Mouse (Mus musculus) CH12.LX (cell line): Measurements from ENCODE around the gene Jpt2. TPM values are rescaled to one million over a fixed set of nuclear protein-coding genes. Genes with fewer than 3 reads are reported as not detected.
A peak's percentile ranks its signal among the peaks of the same experiment; 100 is the strongest.

ENCODE experiments used
- DNase-seq: peaks from one replicate; pipeline ENCODE4 v3.0.0-alpha.2; 2013; ENCODE audit errors: extremely low read depth
- H3K27ac ChIP-seq: 2 replicates; pipeline ENCODE4 v1.5.1; 2012; ENCODE audit warnings: low read depth, mild to moderate bottlenecking, control low read depth, moderate library complexity; ENCODE audit not compliant: insufficient read depth
- H3K27me3 ChIP-seq: replicated peaks from 2 replicates; pipeline ENCODE3; 2012; ENCODE audit warnings: inconsistent platforms
- H3K36me3 ChIP-seq, 2 experiments: replicated peaks in 1 of 2; 2 replicates each; pipeline versions ENCODE3 to v1.6.1; 2012; ENCODE audit warnings: inconsistent platforms in 1 of 2, low read length in 1 of 2, mild to moderate bottlenecking in 1 of 2, mixed read lengths in 1 of 2, moderate library complexity in 1 of 2; ENCODE audit not compliant: control insufficient read depth in 1 of 2, insufficient read depth in 1 of 2
- H3K4me1 ChIP-seq, 2 experiments: 2 replicates each; pipeline ENCODE4 v1.6.1; 2012; ENCODE audit warnings: inconsistent platforms in 1 of 2, moderate library complexity in 1 of 2; ENCODE audit not compliant: insufficient read depth in 2 of 2, control insufficient read depth in 1 of 2
- H3K4me2 ChIP-seq: 2 replicates; pipeline ENCODE4 v1.6.1; 2012; ENCODE audit warnings: low read depth, mild to moderate bottlenecking, control low read depth; ENCODE audit not compliant: poor library complexity, insufficient read depth, severe bottlenecking
- H3K4me3 ChIP-seq, 3 experiments: fragments of 150-350 bp in 1 of 3; sonication (generic) in 1 of 3; replicated peaks in 1 of 3; 2 replicates each; pipeline versions ENCODE3 to v1.5.1; 2011 to 2012; ENCODE audit warnings: low read depth in 2 of 3, low read length in 2 of 3, mild to moderate bottlenecking in 2 of 3, moderate library complexity in 2 of 3, control low read depth in 1 of 3, improper control_type of control experiment in 1 of 3, inconsistent platforms in 1 of 3, mixed read lengths in 1 of 3; ENCODE audit not compliant: poor library complexity in 1 of 3
- H3K79me2 ChIP-seq: replicated peaks from 2 replicates; pipeline ENCODE4 v1.6.1; 2012; ENCODE audit warnings: mild to moderate bottlenecking, moderate library complexity; ENCODE audit not compliant: control insufficient read depth, poor library complexity, insufficient read depth, severe bottlenecking; ENCODE audit errors: extremely low read depth
- H3K9ac ChIP-seq: 2 replicates; pipeline ENCODE4 v1.6.1; 2012; ENCODE audit warnings: low read depth, mild to moderate bottlenecking, control low read depth, moderate library complexity; ENCODE audit not compliant: insufficient read depth
- H3K9me3 ChIP-seq: replicated peaks from 2 replicates; pipeline ENCODE3; 2012; ENCODE audit warnings: low read length, inconsistent platforms, mixed read lengths
- BHLHE40 ChIP-seq: IDR thresholded peaks from 2 replicates; pipeline ENCODE4 v1.6.1; 2011; ENCODE audit warnings: mild to moderate bottlenecking, low read depth, low read length, improper control_type of control experiment
- ELF1 ChIP-seq: IDR thresholded peaks from 2 replicates; pipeline ENCODE4 v1.6.1; 2014; ENCODE audit warnings: low read depth, mild to moderate bottlenecking, inconsistent platforms, low read length, improper control_type of control experiment
- ETS1 ChIP-seq: conservative IDR thresholded peaks from 2 replicates; pipeline ENCODE4 v1.6.1; 2012; ENCODE audit warnings: low read depth, mild to moderate bottlenecking, inconsistent platforms, low read length, improper control_type of control experiment, moderate library complexity
- GABPA ChIP-seq: IDR thresholded peaks from 2 replicates; pipeline ENCODE4 v1.6.1; 2012; ENCODE audit warnings: low read depth, low read length, improper control_type of control experiment, inconsistent platforms; ENCODE audit not compliant: insufficient replicate concordance
- HCFC1 ChIP-seq: IDR thresholded peaks from 2 replicates; pipeline ENCODE4 v1.6.1; 2012; ENCODE audit warnings: low read depth, mild to moderate bottlenecking, inconsistent platforms, low read length, improper control_type of control experiment
- IRF4 ChIP-seq: IDR thresholded peaks from 2 replicates; pipeline ENCODE4 v1.6.1; 2014; ENCODE audit warnings: low read depth, mild to moderate bottlenecking, inconsistent platforms, low read length, improper control_type of control experiment
- JUND ChIP-seq: conservative IDR thresholded peaks from 2 replicates; pipeline ENCODE4 v1.6.1; 2011; ENCODE audit warnings: low read depth, low read length, improper control_type of control experiment
- KAT2A ChIP-seq: IDR thresholded peaks from 2 replicates; pipeline ENCODE4 v1.6.1; 2012; ENCODE audit warnings: low read length, improper control_type of control experiment, inconsistent platforms; ENCODE audit not compliant: insufficient replicate concordance
- MAFK ChIP-seq: IDR thresholded peaks from 2 replicates; pipeline ENCODE4 v1.6.1; 2011; ENCODE audit warnings: low read length, improper control_type of control experiment; ENCODE audit not compliant: insufficient replicate concordance
- MAX ChIP-seq: IDR thresholded peaks from 2 replicates; pipeline ENCODE4 v1.6.1; 2011; ENCODE audit warnings: low read length, improper control_type of control experiment
- MAZ ChIP-seq: IDR thresholded peaks from 2 replicates; pipeline ENCODE4 v1.6.1; 2012; ENCODE audit warnings: low read depth, mild to moderate bottlenecking, inconsistent platforms, low read length, improper control_type of control experiment, moderate library complexity
- MXI1 ChIP-seq: IDR thresholded peaks from 2 replicates; pipeline ENCODE4 v1.6.1; 2011; ENCODE audit warnings: mild to moderate bottlenecking, low read depth, low read length, improper control_type of control experiment
- NRF1 ChIP-seq: IDR thresholded peaks from 2 replicates; pipeline ENCODE4 v1.6.1; 2014; ENCODE audit warnings: low read depth, mild to moderate bottlenecking, inconsistent platforms, low read length, improper control_type of control experiment, moderate library complexity
- POLR2A ChIP-seq: IDR thresholded peaks from 2 replicates; pipeline ENCODE4 v1.6.1; 2011; ENCODE audit warnings: low read depth, mild to moderate bottlenecking, improper control_type of control experiment, low read length
- RCOR1 ChIP-seq: conservative IDR thresholded peaks from 2 replicates; pipeline ENCODE4 v1.6.1; 2012; ENCODE audit warnings: low read depth, mild to moderate bottlenecking, inconsistent platforms, low read length, improper control_type of control experiment
- SIN3A ChIP-seq: IDR thresholded peaks from 2 replicates; pipeline ENCODE4 v1.6.1; 2012; ENCODE audit warnings: low read length, improper control_type of control experiment, inconsistent platforms
- TBP ChIP-seq: conservative IDR thresholded peaks from 2 replicates; pipeline ENCODE4 v1.6.1; 2011; ENCODE audit warnings: low read depth, low read length, improper control_type of control experiment
- TCF12 ChIP-seq: IDR thresholded peaks from 2 replicates; pipeline ENCODE4 v1.6.1; 2014; ENCODE audit warnings: low read depth, mild to moderate bottlenecking, inconsistent platforms, low read length, improper control_type of control experiment
- UBTF ChIP-seq: IDR thresholded peaks from 2 replicates; pipeline ENCODE4 v1.6.1; 2012; ENCODE audit warnings: low read depth, mild to moderate bottlenecking, inconsistent platforms, low read length, improper control_type of control experiment, moderate library complexity
- ZMIZ1 ChIP-seq: IDR thresholded peaks from 2 replicates; pipeline ENCODE4 v1.6.1; 2012; ENCODE audit warnings: low read depth, mild to moderate bottlenecking, inconsistent platforms, low read length, improper control_type of control experiment
- dilution Hi-C: fragments of 300-500 bp; cut with MboI; formaldehyde crosslinking; loops from 2 replicates; pipeline ENCODE4 v1.14.3; 2020; ENCODE audit warnings: low sequenced_read_pairs; ENCODE audit not compliant: extremely low pct_unique_long_range_greater_than_20kb, extremely low pct_ligation_motif_present
- in situ Hi-C: fragments of 300-500 bp; cut with MboI; formaldehyde crosslinking; loops from 3 replicates; pipeline ENCODE4 v1.14.3; 2019; ENCODE audit warnings: low sequenced_read_pairs, low pct_ligation_motif_present, low pct_unique_long_range_greater_than_20kb, mixed read lengths
- polyA plus RNA-seq: library from polyadenylated mRNA; unstranded; fragments of >175 nt; gene quantifications from 2 replicates; pipeline ENCODE4 v1.2.1, GENCODE M21; 2012; ENCODE audit warnings: low read depth; ENCODE audit not compliant: insufficient read length
- total RNA-seq, 2 experiments: library from RNA; depleted of rRNA; stranded (reverse); fragments of 300-350 nt in 1 of 2; fragments of >200 nt in 1 of 2; gene quantifications; 2 replicates each; pipeline ENCODE4 v1.2.3; 2012 to 2014

Jpt2 gene
- total and polyA plus RNA-seq, 3 experiments, result 33.5 to 70.9 (median 62.9) TPM

DNA sequence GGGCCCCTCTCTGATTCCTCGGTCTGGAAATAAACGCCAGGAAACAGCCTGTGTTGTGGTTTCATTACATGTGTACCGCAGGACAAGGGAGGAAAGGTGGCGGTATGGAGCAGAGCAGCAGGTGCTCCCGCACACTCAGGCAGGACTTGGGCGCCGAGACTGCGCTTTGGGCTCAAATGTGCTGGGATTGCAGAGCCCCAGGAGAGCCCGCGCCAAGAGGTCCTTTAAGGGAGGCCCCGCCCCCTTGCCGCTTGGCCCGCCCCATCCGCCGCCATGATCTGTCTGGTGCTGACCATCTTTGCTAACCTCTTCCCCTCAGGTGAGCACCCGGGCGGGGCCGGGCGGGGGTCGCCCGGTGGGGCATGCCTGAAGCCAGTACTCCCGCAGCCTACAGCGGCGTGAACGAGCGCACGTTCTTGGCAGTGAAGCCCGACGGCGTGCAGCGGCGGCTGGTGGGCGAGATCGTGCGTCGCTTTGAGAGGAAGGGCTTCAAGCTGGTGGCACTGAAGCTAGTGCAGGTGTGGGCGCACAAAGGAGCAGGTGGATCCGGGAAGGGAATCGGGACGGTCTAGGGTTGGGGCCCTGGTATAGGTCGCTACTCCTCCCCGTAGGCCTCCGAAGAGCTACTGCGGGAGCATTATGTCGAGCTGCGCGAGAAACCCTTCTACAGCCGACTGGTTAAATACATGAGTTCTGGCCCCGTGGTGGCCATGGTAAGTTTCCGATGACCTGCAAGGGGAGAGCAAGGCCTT, 64.1 kb downstream of the Jpt2 start, which contains the start of gene Nme3:
Gene Nme3, plus strand, starts transcription at position 260 of the 752 bp plus-strand sequence.
- H3K9me3 ChIP-seq, result no peaks in the 10 kb centered on the region
- H3K9ac ChIP-seq, result peak within 1 kb of the TSS; percentile 74
- H3K27ac ChIP-seq, result peak within 1 kb of the TSS; percentile 68
- peaks cover 15% of the 10 kb centered on the region for H3K79me2 ChIP-seq
- dilution Hi-C loops, result no loop called here
- no peaks in the 10 kb centered on the region for H3K27me3 ChIP-seq
- in situ Hi-C loops, result no loop called here
- H3K4me1 ChIP-seq, result peaks cover 12 to 54% of the 10 kb centered on the region in 2 experiments
- H3K4me2 ChIP-seq, result peak within 1 kb of the TSS; percentile 91
- H3K4me3 ChIP-seq, result peak within 1 kb of the TSS; percentile 83 to 94 (median 92)
- TF ChIP-seq POLR2A, result peak; percentile 42; the same call in 1 of the 2 replicates
- peak; percentile 53; the same call in 1 of the 2 replicates for TF ChIP-seq SIN3A
- no peak for TF ChIP-seq ETS1
- TF ChIP-seq ZMIZ1, result no peak
- H3K36me3 ChIP-seq, result peaks cover 67 to 72% of the 10 kb centered on the region in 2 experiments
- DNase-seq, result peak; percentile 73

DNA sequence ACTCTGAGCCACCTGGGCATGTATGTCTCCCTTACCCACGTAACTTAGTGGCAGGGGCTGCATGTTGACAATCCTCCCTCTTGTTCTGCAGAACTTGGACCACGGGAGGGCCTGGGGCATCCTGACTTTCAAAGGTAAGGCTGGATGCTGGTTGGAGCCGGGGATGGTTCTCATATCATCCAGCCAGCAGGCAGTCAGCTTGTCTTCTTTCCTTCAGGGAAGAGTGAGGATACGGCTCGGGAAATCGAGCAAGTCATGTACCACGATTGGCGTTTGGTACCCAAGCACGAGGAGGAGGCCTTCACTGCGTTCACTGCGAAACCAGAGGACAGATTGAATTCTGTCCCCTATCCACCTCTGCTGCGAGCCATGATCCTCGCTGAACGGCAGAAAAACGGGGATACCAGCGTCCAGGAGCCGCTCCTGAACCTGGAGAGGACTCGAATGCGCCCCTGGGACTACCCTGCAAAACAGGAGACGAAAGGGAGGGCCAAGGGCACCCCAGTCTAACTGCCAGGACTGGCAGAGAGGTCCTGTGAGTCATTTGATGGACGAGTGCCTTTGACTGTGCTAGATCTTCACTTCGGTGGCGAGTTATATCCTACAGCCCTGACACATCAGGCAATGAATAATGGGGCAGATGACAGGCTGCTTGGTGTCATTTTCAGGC, 64.8 kb downstream of the Jpt2 start:
- peaks cover 67 to 72% of the 10 kb centered on the region in 2 experiments for H3K36me3 ChIP-seq
- H3K79me2 ChIP-seq, result peaks cover 15% of the 10 kb centered on the region
- peak overlapping the region; percentile 74 for H3K9ac ChIP-seq
- H3K27ac ChIP-seq, result peak overlapping the region; percentile 68
- dilution Hi-C loops (no loop called here), in situ Hi-C loops (no loop called here)
- TF ChIP-seq SIN3A, result 0 out of 2 replicates have a peak, but pooled peaks have one; percentile 10
- TF ChIP-seq HCFC1, result no peak
- TF ChIP-seq JUND, result no peak
- H3K4me1 ChIP-seq, result peaks cover 15 to 61% of the 10 kb centered on the region in 2 experiments
- peak; percentile 27 for DNase-seq
- peak overlapping the region; percentile 83 to 94 (median 92) for H3K4me3 ChIP-seq
- H3K4me2 ChIP-seq, result peak overlapping the region; percentile 91
- no peaks in the 10 kb centered on the region for H3K9me3 ChIP-seq
- no peaks in the 10 kb centered on the region for H3K27me3 ChIP-seq

DNA sequence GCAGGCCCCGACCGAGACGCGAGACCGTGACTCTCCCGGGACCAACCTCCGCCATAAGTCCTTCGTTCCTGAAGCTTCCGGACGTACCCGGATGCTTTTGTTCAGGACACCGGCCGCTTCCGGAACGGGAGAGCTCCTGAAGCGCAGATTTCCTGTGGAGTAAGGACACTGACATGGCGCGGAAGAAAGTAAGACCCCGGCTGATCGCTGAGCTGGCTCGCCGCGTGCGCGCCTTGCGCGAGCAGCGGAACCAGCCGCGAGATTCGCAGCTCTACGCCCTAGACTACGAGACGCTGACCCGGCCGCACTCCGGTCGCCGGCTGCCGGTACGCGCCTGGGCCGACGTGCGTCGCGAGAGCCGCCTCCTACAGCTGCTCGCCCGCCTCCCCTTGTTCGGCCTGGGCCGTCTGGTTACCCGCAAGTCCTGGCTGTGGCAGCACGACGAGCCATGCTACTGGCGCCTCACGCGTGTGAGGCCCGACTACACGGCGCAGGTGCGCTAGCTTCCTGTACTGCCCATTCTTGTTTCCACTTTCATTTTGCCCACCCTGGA, 65.4 kb downstream of the Jpt2 start, which contains the start of the genes Eme2 and Mrps34:
Gene Eme2, minus strand, starts transcription at position 93 of the 553 bp plus-strand sequence.
Gene Mrps34, plus strand, starts transcription at position 122 of the 553 bp plus-strand sequence.
- peaks cover 67 to 72% of the 10 kb centered on the region in 2 experiments for H3K36me3 ChIP-seq
- dilution Hi-C loops (no loop called here), in situ Hi-C loops (no loop called here)
- H3K27me3 ChIP-seq, result no peaks in the 10 kb centered on the region
- peak; percentile 86 for DNase-seq
- no peaks in the 10 kb centered on the region for H3K9me3 ChIP-seq
- H3K4me1 ChIP-seq, result peaks cover 17 to 68% of the 10 kb centered on the region in 2 experiments
- H3K27ac ChIP-seq, result peak within 1 kb of the TSS; percentile 68
- peak within 1 kb of the TSS; percentile 74 for H3K9ac ChIP-seq
- H3K4me2 ChIP-seq, result peak within 1 kb of the TSS; percentile 91
- peak within 1 kb of the TSS; percentile 83 to 94 (median 92) for H3K4me3 ChIP-seq
- H3K79me2 ChIP-seq, result peaks cover 15% of the 10 kb centered on the region
- peak; percentile 7; the same call in 1 of the 2 replicates for TF ChIP-seq GABPA
- peak; percentile 91 for TF ChIP-seq UBTF
- TF ChIP-seq HCFC1, result peak; percentile 88
- no peak for TF ChIP-seq RCOR1
- TF ChIP-seq BHLHE40, result peak; percentile 32
- TF ChIP-seq TCF12, result peak; percentile 91
- TF ChIP-seq IRF4, result peak; percentile 69
- peak; percentile 89 for TF ChIP-seq SIN3A
- TF ChIP-seq TBP, result peak; percentile 84
- peak; percentile 85; the same call in 1 of the 2 replicates for TF ChIP-seq MXI1
- peak; percentile 89 for TF ChIP-seq ZMIZ1
- TF ChIP-seq MAX, result no peak; the same call in 1 of the 2 replicates
- peak; percentile 86 for TF ChIP-seq ELF1
- TF ChIP-seq MAFK, result no peak
- TF ChIP-seq NRF1, result peak; percentile 60
- 0 out of 2 replicates have a peak, but pooled peaks have one; percentile 30 for TF ChIP-seq MAZ
- peak; percentile 92 for TF ChIP-seq POLR2A
- TF ChIP-seq KAT2A, result peak; percentile 73; the same call in 1 of the 2 replicates
